Mouse (Mus musculus): ENCODE data around the gene Notum. TPM values are rescaled to one million over a fixed set of nuclear protein-coding genes. Genes with fewer than 3 reads are reported as not detected.
A peak's percentile ranks its signal among the peaks of the same experiment; 100 is the strongest.

Notum gene
- total and polyA plus RNA-seq, 2 experiments from 2014 or later, result 3.6 to 5.9 TPM

GRCm38 (mm10) chr11:120630881-120631725 lies 29.9 kb downstream of the Notum start:
- WGBS, result 38% methylated on average over 7 of the region's 7 CpGs
- H3K9ac ChIP-seq, result no peak overlapping the region
- peaks cover 6% of the 10 kb centered on the region; the same call in 1 of the 2 replicates for H3K4me1 ChIP-seq (ENCODE audit: insufficient read depth)
- H3K4me3 ChIP-seq (ENCODE audit: low read depth, low read length), result no peak overlapping the region
- H3K27ac ChIP-seq (ENCODE audit: low read depth, low read length), result no peak overlapping the region
- peaks cover 22% of the 10 kb centered on the region for H3K36me3 ChIP-seq (ENCODE audit: insufficient read depth)
- no peaks in the 10 kb centered on the region for H3K9me3 ChIP-seq (ENCODE audit: low read length)
- 0 out of 2 replicates have a peak overlapping the region, but pooled peaks have one; percentile 90 for H3K4me2 ChIP-seq (ENCODE audit: low read depth)
- no peak for ATAC-seq
- no peak for DNase-seq
- no peak for TF ChIP-seq CTCF (IDR thresholded peaks at IDR 0.05; ENCODE audit: low read depth)
- H3K27me3 ChIP-seq (ENCODE audit: insufficient read depth, low read length), result no peaks in the 10 kb centered on the region

- WGBS, result 30% methylated on average over 5 of the region's 5 CpGs
- Histone ChIP-seq H3K4me2 (ENCODE audit: low read depth) (no peak overlapping the region), H3K9me3 (ENCODE audit: low read length) (no peaks in the 10 kb centered on the region), H3K27ac (ENCODE audit: low read depth, low read length) (no peak overlapping the region; the same call in 1 of the 2 replicates), H3K27me3 (ENCODE audit: insufficient read depth, low read length) (no peaks in the 10 kb centered on the region), H3K4me1 (ENCODE audit: insufficient read depth) (peaks cover 6% of the 10 kb centered on the region), H3K36me3 (ENCODE audit: insufficient read depth) (peaks cover 22% of the 10 kb centered on the region), H3K4me3 (ENCODE audit: low read depth, low read length) (no peak overlapping the region), H3K9ac (no peak overlapping the region)
- DNase-seq, result no peak
- TF ChIP-seq CTCF (IDR thresholded peaks at IDR 0.05; ENCODE audit: low read depth), result no peak
- ATAC-seq, result no peak
Observed at GRCm38 (mm10) chr11:120630401-120630871, 30.5 kb downstream of the Notum start.

GRCm38 (mm10) chr11:120629911-120630310 lies 31.1 kb downstream of the Notum start:
- H3K4me3 ChIP-seq (ENCODE audit: low read depth, low read length), result no peak overlapping the region
- H3K9ac ChIP-seq, result no peak overlapping the region
- no peak overlapping the region for H3K4me2 ChIP-seq (ENCODE audit: low read depth)
- DNase-seq (no peak), ATAC-seq (no peak)
- no peak for TF ChIP-seq CTCF (IDR thresholded peaks at IDR 0.05; ENCODE audit: low read depth)
- peaks cover 22% of the 10 kb centered on the region for H3K36me3 ChIP-seq (ENCODE audit: insufficient read depth)
- H3K4me1 ChIP-seq (ENCODE audit: insufficient read depth), result peaks cover 11% of the 10 kb centered on the region
- no peak overlapping the region; the same call in 1 of the 2 replicates for H3K27ac ChIP-seq (ENCODE audit: low read depth, low read length)
- H3K9me3 ChIP-seq (ENCODE audit: low read length), result no peaks in the 10 kb centered on the region
- H3K27me3 ChIP-seq (ENCODE audit: insufficient read depth, low read length), result no peaks in the 10 kb centered on the region
- 39% methylated on average over 7 of the region's 7 CpGs for WGBS

- H3K27ac ChIP-seq (ENCODE audit: low read depth, low read length), result no peak overlapping the region
- H3K36me3 ChIP-seq (ENCODE audit: insufficient read depth), result peaks cover 22% of the 10 kb centered on the region
- H3K27me3 ChIP-seq (ENCODE audit: insufficient read depth, low read length), result no peaks in the 10 kb centered on the region
- no peak for ATAC-seq
- peaks cover 11% of the 10 kb centered on the region for H3K4me1 ChIP-seq (ENCODE audit: insufficient read depth)
- H3K4me3 ChIP-seq (ENCODE audit: low read depth, low read length), result no peak overlapping the region
- DNase-seq, result no peak
- H3K9me3 ChIP-seq (ENCODE audit: low read length), result no peaks in the 10 kb centered on the region
- no peak for TF ChIP-seq CTCF (IDR thresholded peaks at IDR 0.05; ENCODE audit: low read depth)
- H3K9ac ChIP-seq, result no peak overlapping the region
- WGBS, result 70% methylated on average over 23 of the region's 23 CpGs
- H3K4me2 ChIP-seq (ENCODE audit: low read depth), result no peak overlapping the region
Observed at GRCm38 (mm10) chr11:120629341-120629730, 31.6 kb downstream of the Notum start.

GRCm38 (mm10) chr11:120628601-120629340 lies 32.2 kb downstream of the Notum start:
- TF ChIP-seq CTCF (IDR thresholded peaks at IDR 0.05; ENCODE audit: low read depth), result no peak
- 93% methylated on average over 23 of the region's 23 CpGs for WGBS
- no peak overlapping the region for H3K4me3 ChIP-seq (ENCODE audit: low read depth, low read length)
- DNase-seq (no peak), ATAC-seq (no peak)
- H3K36me3 ChIP-seq (ENCODE audit: insufficient read depth), result peaks cover 22% of the 10 kb centered on the region
- no peaks in the 10 kb centered on the region for H3K27me3 ChIP-seq (ENCODE audit: insufficient read depth, low read length)
- no peak overlapping the region for H3K9ac ChIP-seq
- H3K4me2 ChIP-seq (ENCODE audit: low read depth), result no peak overlapping the region
- H3K9me3 ChIP-seq (ENCODE audit: low read length), result no peaks in the 10 kb centered on the region
- no peak overlapping the region for H3K27ac ChIP-seq (ENCODE audit: low read depth, low read length)
- peaks cover 5% of the 10 kb centered on the region for H3K4me1 ChIP-seq (ENCODE audit: insufficient read depth)

- Histone ChIP-seq H3K4me2 (ENCODE audit: low read depth) (no peak overlapping the region), H3K4me1 (ENCODE audit: insufficient read depth) (peaks cover 5% of the 10 kb centered on the region), H3K9ac (no peak overlapping the region), H3K27me3 (ENCODE audit: insufficient read depth, low read length) (no peaks in the 10 kb centered on the region), H3K9me3 (ENCODE audit: low read length) (no peaks in the 10 kb centered on the region), H3K36me3 (ENCODE audit: insufficient read depth) (peaks cover 30% of the 10 kb centered on the region), H3K27ac (ENCODE audit: low read depth, low read length) (no peak overlapping the region), H3K4me3 (ENCODE audit: low read depth, low read length) (no peak overlapping the region)
- no peak for TF ChIP-seq CTCF (IDR thresholded peaks at IDR 0.05; ENCODE audit: low read depth)
- no peak for ATAC-seq
- 81% methylated on average over 22 of the region's 22 CpGs for WGBS
- no peak for DNase-seq
Observed at GRCm38 (mm10) chr11:120627468-120628300, 33.3 kb downstream of the Notum start.
